Mouse (Mus musculus) kidney, adult 2 months (tissue): ENCODE data around the gene Pcf11.

Experiments used
- CTCF ChIP-seq: fragments of 200-500 bp; conservative IDR thresholded peaks from 2 replicates; pipeline ENCODE4 v1.5.1; 2011; ENCODE audit warnings: low read depth, mild to moderate bottlenecking, control low read depth, low read length, moderate library complexity, mixed read lengths; ENCODE audit not compliant: insufficient read depth, insufficient read length
- POLR2A ChIP-seq: fragments of 200-500 bp; IDR thresholded peaks from one replicate; pipeline ENCODE4 v1.6.1; 2011; ENCODE audit warnings: low read depth, low read length, control low read depth

DNA sequence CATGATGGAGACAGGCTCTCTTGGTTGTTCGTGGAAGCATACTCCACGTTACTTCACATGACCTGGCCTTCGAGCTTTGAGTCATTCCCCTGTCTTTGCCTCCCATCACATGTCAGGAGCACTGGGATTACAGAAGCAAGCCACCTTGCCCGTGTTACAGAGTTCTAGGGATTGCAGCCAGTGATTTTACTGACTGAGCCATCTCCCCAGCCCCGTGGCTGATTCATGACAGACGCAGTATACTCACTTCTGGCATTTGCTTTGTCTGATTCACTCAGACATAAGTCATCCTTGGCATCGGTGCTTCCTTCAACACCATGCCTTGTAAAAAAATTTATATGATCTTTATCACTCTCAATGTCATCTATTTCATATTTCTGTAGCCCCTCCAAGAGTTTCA lies 64.8 kb downstream of the Pcf11 start:
- no peak for TF ChIP-seq POLR2A
- TF ChIP-seq CTCF: no peak
